Mouse (Mus musculus) testis, adult 2 months (tissue): ENCODE data around the gene Apold1. TPM values are rescaled to one million over a fixed set of nuclear protein-coding genes. Genes with fewer than 3 reads are reported as not detected.

Experiments used
- H3K27ac ChIP-seq: fragments of 200-500 bp; 2 replicates; pipeline ENCODE4 v1.5.1; 2012; ENCODE audit warnings: low read depth, low read length; ENCODE audit not compliant: control insufficient read depth, insufficient read depth
- H3K27me3 ChIP-seq: fragments of 200-500 bp; 2 replicates; pipeline ENCODE4 v1.6.1; 2012; ENCODE audit warnings: mild to moderate bottlenecking, low read length, moderate library complexity; ENCODE audit not compliant: control insufficient read depth, insufficient read depth
- H3K36me3 ChIP-seq: fragments of 200-500 bp; 2 replicates; pipeline ENCODE4 v1.6.1; 2012; ENCODE audit warnings: mild to moderate bottlenecking, low read length; ENCODE audit not compliant: control insufficient read depth, insufficient read depth
- H3K4me1 ChIP-seq: fragments of 200-500 bp; 2 replicates; pipeline ENCODE4 v1.6.1; 2012; ENCODE audit warnings: low read length; ENCODE audit not compliant: control insufficient read depth, insufficient read depth
- H3K4me3 ChIP-seq: fragments of 200-500 bp; 2 replicates; pipeline ENCODE4 v1.5.1; 2012; ENCODE audit warnings: low read depth, mild to moderate bottlenecking, low read length, moderate library complexity, mixed read lengths; ENCODE audit not compliant: control insufficient read depth
- CTCF ChIP-seq: fragments of 200-500 bp; IDR thresholded peaks from 2 replicates; pipeline ENCODE4 v1.5.1; 2012; ENCODE audit warnings: low read depth, mild to moderate bottlenecking, inconsistent platforms, low read length, moderate library complexity; ENCODE audit not compliant: control insufficient read depth, insufficient read depth, insufficient replicate concordance
- POLR2A ChIP-seq: fragments of 200-500 bp; IDR thresholded peaks from 2 replicates; pipeline ENCODE4 v1.6.1; 2012; ENCODE audit warnings: low read depth, mild to moderate bottlenecking, inconsistent platforms, low read length, moderate library complexity; ENCODE audit not compliant: control insufficient read depth
- polyA plus RNA-seq: library from polyadenylated mRNA; depleted of rRNA; stranded (reverse); fragments of >200 nt; gene quantifications from 2 replicates; pipeline ENCODE4 v1.2.3, GENCODE M21; 2012

The Apold1 gene
- polyA plus RNA-seq, 1 experiment, result 0.48 TPM

- H3K4me3 ChIP-seq, result no peak overlapping the region
- H3K36me3 ChIP-seq, result no peaks in the 10 kb centered on the region
- no peak overlapping the region for H3K27ac ChIP-seq
- H3K4me1 ChIP-seq, result peaks cover 3% of the 10 kb centered on the region
- no peaks in the 10 kb centered on the region for H3K27me3 ChIP-seq
- TF ChIP-seq CTCF, result no peak
- TF ChIP-seq POLR2A, result no peak
Observed at GRCm38 (mm10) chr6:134946858-134947257, 34.7 kb upstream of the Apold1 start.

- Histone ChIP-seq H3K4me3 (no peak overlapping the region), H3K27me3 (no peaks in the 10 kb centered on the region), H3K27ac (no peak overlapping the region), H3K4me1 (peaks cover 3% of the 10 kb centered on the region), H3K36me3 (no peaks in the 10 kb centered on the region)
- no peak for TF ChIP-seq POLR2A
- peak; percentile 44; the same call in 1 of the 2 replicates for TF ChIP-seq CTCF
Observed at GRCm38 (mm10) chr6:134947311-134948087, 34.0 kb upstream of the Apold1 start.

GRCm38 (mm10) chr6:134948522-134949061, 32.9 kb upstream of the Apold1 start:
- H3K4me1 ChIP-seq, result peaks cover 3% of the 10 kb centered on the region
- H3K27me3 ChIP-seq, result no peaks in the 10 kb centered on the region
- H3K4me3 ChIP-seq, result no peak overlapping the region
- TF ChIP-seq POLR2A (no peak), CTCF (no peak)
- no peak overlapping the region for H3K27ac ChIP-seq
- no peaks in the 10 kb centered on the region for H3K36me3 ChIP-seq

- TF ChIP-seq POLR2A (no peak), CTCF (no peak)
- Histone ChIP-seq H3K27me3 (no peaks in the 10 kb centered on the region), H3K36me3 (no peaks in the 10 kb centered on the region), H3K4me3 (no peak overlapping the region), H3K27ac (no peak overlapping the region), H3K4me1 (peaks cover 3% of the 10 kb centered on the region)
Observed at GRCm38 (mm10) chr6:134949241-134949640, 32.3 kb upstream of the Apold1 start.

GRCm38 (mm10) chr6:134951364-134951763, 30.2 kb upstream of the Apold1 start:
- H3K27ac ChIP-seq, result no peak overlapping the region
- H3K36me3 ChIP-seq, result no peaks in the 10 kb centered on the region
- no peak overlapping the region for H3K4me3 ChIP-seq
- TF ChIP-seq POLR2A (no peak), CTCF (no peak)
- H3K4me1 ChIP-seq, result peaks cover 3% of the 10 kb centered on the region
- no peaks in the 10 kb centered on the region for H3K27me3 ChIP-seq

- Histone ChIP-seq H3K4me1 (no peaks in the 10 kb centered on the region), H3K4me3 (no peak overlapping the region), H3K27ac (no peak overlapping the region), H3K27me3 (no peaks in the 10 kb centered on the region), H3K36me3 (no peaks in the 10 kb centered on the region)
- no peak for TF ChIP-seq POLR2A
- no peak for TF ChIP-seq CTCF
Observed at GRCm38 (mm10) chr6:134953976-134954375, 27.5 kb upstream of the Apold1 start.

- no peak for TF ChIP-seq POLR2A
- no peaks in the 10 kb centered on the region for H3K4me1 ChIP-seq
- H3K36me3 ChIP-seq, result no peaks in the 10 kb centered on the region
- no peaks in the 10 kb centered on the region for H3K27me3 ChIP-seq
- H3K4me3 ChIP-seq, result no peak overlapping the region
- no peak overlapping the region for H3K27ac ChIP-seq
Observed at GRCm38 (mm10) chr6:134956388-134956787, 25.1 kb upstream of the Apold1 start.
